Mouse (Mus musculus) hindbrain, embryonic 15.5 days (tissue): ENCODE measurements at regions not wholly inside any gene's neighbourhood (a gene's known extent, or its start where the extent isn't known, plus 50 kb on each side); places are given as distances from the start of the nearest gene placed in this dataset.

Source experiments
- ATAC-seq: fragments of 200-750 bp; cut with Nextera tagmentation; 2 replicates; pipeline ENCODE4 v1.8.0; 2017; ENCODE audit warnings: low read depth, moderate number of reproducible peaks, moderate TSS enrichment; ENCODE audit not compliant: low FRiP score
- H3K27ac ChIP-seq: fragments of 300-500 bp; sonication (generic); replicated peaks from 2 replicates; pipeline ENCODE4 v1.5.1; 2015; ENCODE audit warnings: mild to moderate bottlenecking, inconsistent platforms
- H3K27me3 ChIP-seq: fragments of 300-500 bp; sonication (generic); 2 replicates; pipeline ENCODE4 v1.6.1; 2015; ENCODE audit warnings: control low read depth, inconsistent platforms
- H3K36me3 ChIP-seq: fragments of 300-500 bp; sonication (generic); 2 replicates; pipeline ENCODE4 v1.6.1; 2015; ENCODE audit warnings: control low read depth, inconsistent platforms
- H3K4me1 ChIP-seq: fragments of 300-500 bp; sonication (generic); replicated peaks from 2 replicates; pipeline ENCODE4 v1.6.1; 2015; ENCODE audit warnings: control low read depth, inconsistent platforms
- H3K4me2 ChIP-seq: fragments of 300-500 bp; sonication (generic); 2 replicates; pipeline ENCODE4 v1.6.1; 2015; ENCODE audit warnings: moderate library complexity, mild to moderate bottlenecking, inconsistent platforms
- H3K4me3 ChIP-seq: fragments of 300-500 bp; sonication (generic); 2 replicates; pipeline ENCODE4 v1.5.1; 2015; ENCODE audit warnings: mild to moderate bottlenecking, inconsistent platforms
- H3K9ac ChIP-seq: fragments of 300-500 bp; sonication (generic); 2 replicates; pipeline ENCODE4 v1.6.1; 2015; ENCODE audit warnings: inconsistent platforms
- H3K9me3 ChIP-seq: fragments of 300-500 bp; sonication (generic); 2 replicates; pipeline ENCODE4 v1.6.1; 2016; ENCODE audit warnings: control low read depth, inconsistent platforms
- WGBS: fragments of 180-500 bp; shearing (Covaris S2); methylation state at CpG from one replicate; pipeline ENCODE4 v1.1.7; 2015; 5-methylcytosine and 5-hydroxymethylcytosine counted together

DNA sequence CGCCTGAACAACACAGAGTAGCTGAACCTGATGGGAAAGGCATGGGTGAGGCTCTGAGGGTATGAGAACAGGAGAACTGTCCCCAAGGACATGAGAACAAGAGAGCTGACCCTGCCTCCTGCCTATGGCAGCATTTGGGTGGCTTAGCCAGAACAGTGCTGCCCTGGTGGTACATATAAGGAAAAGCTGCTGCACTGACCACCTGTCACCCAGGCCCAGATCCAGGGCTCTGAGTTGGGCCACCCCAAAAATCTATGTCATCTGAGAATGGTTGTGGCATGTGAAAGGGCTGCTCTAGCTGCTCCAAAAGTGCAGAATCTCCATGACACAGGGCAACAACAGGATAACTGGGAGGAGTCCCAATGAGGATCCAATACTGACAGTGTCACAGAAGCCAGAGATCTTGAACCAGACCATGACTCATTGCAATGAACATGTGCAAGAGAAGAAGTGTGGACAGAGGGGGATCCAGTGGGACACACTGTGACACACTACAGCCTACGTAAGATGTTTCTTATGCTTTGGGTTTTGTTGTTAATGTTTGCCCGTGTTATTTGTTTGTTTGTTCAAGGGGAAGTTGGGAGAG, 58.5 kb upstream of the Galnt15 start:
- no peaks in the 10 kb centered on the region for H3K36me3 ChIP-seq
- H3K9ac ChIP-seq: no peak overlapping the region
- H3K27me3 ChIP-seq: no peaks in the 10 kb centered on the region
- H3K4me2 ChIP-seq: no peak overlapping the region
- no peak overlapping the region for H3K4me3 ChIP-seq
- no peak overlapping the region for H3K27ac ChIP-seq
- 92% methylated on average over 3 of the region's 3 CpGs for WGBS
- ATAC-seq: no peak
- H3K9me3 ChIP-seq: no peaks in the 10 kb centered on the region
- no peaks in the 10 kb centered on the region for H3K4me1 ChIP-seq

GRCm38 (mm10) chr14:31970851-31971250, 57.9 kb upstream of the Galnt15 start:
- 93% methylated on average over 9 of the region's 9 CpGs for WGBS
- H3K9me3 ChIP-seq: no peaks in the 10 kb centered on the region
- H3K4me3 ChIP-seq: no peak overlapping the region
- no peaks in the 10 kb centered on the region for H3K36me3 ChIP-seq
- no peak for ATAC-seq
- no peaks in the 10 kb centered on the region for H3K4me1 ChIP-seq
- H3K4me2 ChIP-seq: no peak overlapping the region
- H3K9ac ChIP-seq: no peak overlapping the region
- H3K27ac ChIP-seq: no peak overlapping the region
- H3K27me3 ChIP-seq: no peaks in the 10 kb centered on the region

GRCm38 (mm10) chr14:31973702-31974101, 55.1 kb upstream of the Galnt15 start:
- Histone ChIP-seq H3K4me1 (no peaks in the 10 kb centered on the region), H3K9ac (no peak overlapping the region), H3K4me3 (no peak overlapping the region), H3K4me2 (no peak overlapping the region), H3K36me3 (no peaks in the 10 kb centered on the region), H3K9me3 (no peaks in the 10 kb centered on the region), H3K27me3 (no peaks in the 10 kb centered on the region), H3K27ac (no peak overlapping the region)
- ATAC-seq: no peak
- 95% methylated on average over 4 of the region's 4 CpGs for WGBS

DNA sequence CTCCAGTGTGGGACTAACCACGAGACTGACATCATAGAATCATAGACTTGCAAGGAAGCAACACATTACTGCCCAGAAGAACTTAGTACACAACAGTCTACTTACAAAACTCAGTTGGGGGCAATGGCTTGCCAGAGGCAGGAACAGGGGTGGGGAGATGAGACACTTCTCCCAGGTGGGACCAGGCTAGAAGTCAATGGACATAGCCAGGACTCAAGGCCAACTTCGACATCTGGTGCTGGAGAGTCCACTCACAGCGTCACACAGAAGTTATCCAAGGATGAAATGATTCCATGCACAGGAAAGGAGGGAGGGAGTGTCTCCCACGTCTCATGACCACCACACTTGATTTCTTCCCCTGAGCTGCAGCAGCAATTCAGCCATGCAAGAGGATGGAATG, 50.6 kb upstream of the Galnt15 start:
- no peak overlapping the region for H3K4me2 ChIP-seq
- WGBS: 75% methylated on average over 4 of the region's 4 CpGs
- H3K36me3 ChIP-seq: no peaks in the 10 kb centered on the region

GRCm38 (mm10) chr14:31978690-31979089, 50.1 kb upstream of the Galnt15 start:
- Histone ChIP-seq H3K4me1 (no peaks in the 10 kb centered on the region), H3K36me3 (no peaks in the 10 kb centered on the region), H3K9me3 (no peaks in the 10 kb centered on the region), H3K4me2 (no peak overlapping the region), H3K4me3 (no peak overlapping the region), H3K27me3 (no peaks in the 10 kb centered on the region), H3K27ac (no peak overlapping the region), H3K9ac (no peak overlapping the region)
- 81% methylated on average over 3 of the region's 3 CpGs for WGBS
- ATAC-seq: no peak

More for the DNA sequence above, 50.6 kb upstream of the Galnt15 start:
- H3K9me3 ChIP-seq: no peaks in the 10 kb centered on the region
- no peaks in the 10 kb centered on the region for H3K27me3 ChIP-seq
- no peak overlapping the region for H3K4me3 ChIP-seq
- no peak for ATAC-seq
- H3K27ac ChIP-seq: no peak overlapping the region
- no peaks in the 10 kb centered on the region for H3K4me1 ChIP-seq
- H3K9ac ChIP-seq: no peak overlapping the region
